Mouse (Mus musculus): ENCODE data around the gene Smc1b.

DNA sequence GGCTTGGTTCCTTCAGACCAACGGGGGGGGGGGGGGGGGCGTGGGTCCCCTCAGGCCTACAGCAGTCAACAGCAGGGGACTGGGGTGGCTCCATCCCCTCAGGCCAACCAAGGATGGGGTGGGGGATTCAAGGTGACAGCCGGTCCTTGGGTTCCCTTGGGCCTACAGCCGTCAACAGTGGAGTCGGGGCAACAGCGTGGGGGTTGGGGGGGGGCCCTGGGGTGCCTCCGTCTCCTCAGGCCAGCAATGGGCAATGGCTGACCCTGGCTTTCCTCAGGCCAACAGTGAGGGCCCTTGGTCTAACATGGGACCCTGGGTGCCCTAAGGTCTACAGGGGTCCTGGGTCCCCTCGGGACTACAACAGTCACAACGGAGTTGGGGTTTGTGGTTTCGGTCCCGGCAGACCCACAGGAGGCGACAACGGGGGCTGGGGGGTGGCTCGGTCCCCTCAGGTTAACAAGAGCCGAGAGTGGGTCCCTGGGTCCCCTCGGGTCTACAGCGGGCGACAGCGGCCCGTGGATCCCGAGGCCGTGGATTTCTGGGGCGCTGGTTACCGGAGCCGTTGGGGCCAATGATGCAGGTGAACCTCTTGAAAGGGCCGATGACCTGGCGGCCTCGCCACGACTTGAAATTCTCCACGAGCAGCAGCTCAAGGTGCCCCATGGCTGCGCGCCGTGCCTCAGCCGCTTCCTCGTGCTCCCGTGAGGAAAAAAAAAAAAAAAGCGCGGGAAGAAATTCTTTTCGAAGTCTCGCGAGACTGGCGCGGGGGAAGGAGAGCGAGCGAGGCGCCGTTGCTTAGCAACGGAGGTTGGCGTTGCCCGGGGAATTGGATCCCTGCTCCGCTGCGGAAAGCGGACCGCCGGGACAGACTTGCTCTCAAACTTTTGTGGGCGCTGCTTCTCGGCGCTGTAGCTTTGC is at the start of gene Smc1b, which contains the start of gene Ribc2:
- TF ChIP-seq EP300 (IDR thresholded peaks at IDR 0.05; ENCODE audit: low read depth) (no peak), CTCF (IDR thresholded peaks at IDR 0.05; ENCODE audit: low read depth) (no peak)

All from heart, postnatal 0 days (tissue).